Mouse (Mus musculus) olfactory bulb, adult 2 months (tissue): ENCODE data around the gene Dctn2.

Experiments
- CTCF ChIP-seq: fragments of 200-500 bp; IDR thresholded peaks from 2 replicates; pipeline ENCODE4 v1.5.1; 2012; ENCODE audit warnings: low read depth, mild to moderate bottlenecking, low read length, moderate library complexity; ENCODE audit not compliant: insufficient read depth
- POLR2A ChIP-seq: fragments of 200-500 bp; IDR thresholded peaks from 2 replicates; pipeline ENCODE4 v1.6.1; 2012; ENCODE audit warnings: mild to moderate bottlenecking, low read depth, low read length, moderate library complexity; ENCODE audit not compliant: insufficient read depth

GRCm38 (mm10) chr10:127289573-127290191 is 23.5 kb downstream of the Dctn2 start:
- TF ChIP-seq CTCF (no peak), POLR2A (no peak)
